In genomic region chr13:93487734-93488133, GRCm38 (mm10) we compare ENCODE assay signal across 27 mouse cellular contexts. TPM values are rescaled to one million over a fixed set of nuclear protein-coding genes. Genes with fewer than 3 reads are reported as not detected.
DNase-seq lines count a peak whose midpoint lies in the region; ATAC-seq and TF ChIP-seq lines count a peak whose summit lies in the region.
"Had no signal": no experiment of that assay in that cellular context is flagged by ENCODE, and none has a peak within 500 bp of the region (broad histone marks: within the 10 kb centered on the region; RNA-seq: fewer than 3 reads in every experiment).

No protein-coding gene starts in this region.

- no peak for TF ChIP-seq CTCF in liver, adult 2 months (IDR thresholded peaks at IDR 0.05; ENCODE audit: low read depth, low read length)
- TF ChIP-seq CTCF in lung, postnatal 0 days (IDR thresholded peaks at IDR 0.05), result no peak

- no peak for TF ChIP-seq POLR2A in liver, adult 2 months (IDR thresholded peaks at IDR 0.05; ENCODE audit: extremely low read depth, insufficient read depth, low read length)

- H3K27me3 ChIP-seq in liver, adult 2 months (ENCODE audit: control insufficient read depth, insufficient read depth, low read length), result no peaks in the 10 kb centered on the region
- no peaks in the 10 kb centered on the region for H3K27me3 ChIP-seq in liver, embryonic 11.5 days (replicated peaks; ENCODE audit: control insufficient read depth, insufficient read depth, low read length)
- no peaks in the 10 kb centered on the region for H3K27me3 ChIP-seq in lung, postnatal 0 days (replicated peaks; ENCODE audit: insufficient read depth, low read length)
- no peaks in the 10 kb centered on the region for H3K27me3 ChIP-seq in stomach, embryonic 15.5 days (replicated peaks)
- H3K27me3 ChIP-seq in stomach, embryonic 16.5 days (ENCODE audit: control insufficient read depth, insufficient read depth, low read length), result no peaks in the 10 kb centered on the region
- H3K27me3 ChIP-seq: embryonic facial prominence, embryonic 13.5 days; forebrain, embryonic 12.5 days; forebrain, embryonic 15.5 days; heart, embryonic 12.5 days; heart, embryonic 15.5 days; hindbrain, embryonic 13.5 days had no signal

- H3K4me3 ChIP-seq in liver, adult 2 months (ENCODE audit: insufficient read depth, low read depth, low read length), result no peak overlapping the region
- H3K4me3 ChIP-seq in liver, embryonic 11.5 days (ENCODE audit: low read depth, low read length), result no peak overlapping the region
- H3K4me3 ChIP-seq in lung, postnatal 0 days (ENCODE audit: low read depth, low read length), result no peak overlapping the region
- H3K4me3 ChIP-seq in stomach, embryonic 15.5 days (replicated peaks), result no peak overlapping the region
- no peak overlapping the region for H3K4me3 ChIP-seq in stomach, embryonic 16.5 days (replicated peaks; ENCODE audit: low read length)
- H3K4me3 ChIP-seq: embryonic facial prominence, embryonic 10.5 days; embryonic facial prominence, embryonic 13.5 days; erythroblast, embryonic 14.5 days; forebrain, embryonic 12.5 days; forebrain, embryonic 15.5 days; heart, embryonic 12.5 days; heart, embryonic 15.5 days; hindbrain, embryonic 10.5 days; hindbrain, embryonic 13.5 days had no signal

- peaks cover 16% of the 10 kb centered on the region for H3K4me1 ChIP-seq in liver, adult 2 months (ENCODE audit: control insufficient read depth, insufficient read depth, low read length)
- no peaks in the 10 kb centered on the region for H3K4me1 ChIP-seq in liver, embryonic 11.5 days (replicated peaks; ENCODE audit: control insufficient read depth, insufficient read depth, low read length)
- no peaks in the 10 kb centered on the region for H3K4me1 ChIP-seq in lung, postnatal 0 days (ENCODE audit: insufficient read depth, low read depth, low read length)
- H3K4me1 ChIP-seq in stomach, embryonic 15.5 days, result no peaks in the 10 kb centered on the region
- peaks cover 6% of the 10 kb centered on the region; the same call in 1 of the 2 replicates for H3K4me1 ChIP-seq in stomach, embryonic 16.5 days (ENCODE audit: control insufficient read depth, insufficient read depth, low read length)
- H3K4me1 ChIP-seq: embryonic facial prominence, embryonic 10.5 days; forebrain, embryonic 15.5 days; hindbrain, embryonic 10.5 days; hindbrain, embryonic 13.5 days had no signal

- TF ChIP-seq EP300 in lung, postnatal 0 days (IDR thresholded peaks at IDR 0.05), result no peak

- 50% methylated on average over 8 of the region's 8 CpGs for WGBS in liver, adult 2 months
- 96% methylated on average over 8 of the region's 8 CpGs for WGBS in liver, embryonic 11.5 days
- 81% methylated on average over 8 of the region's 8 CpGs for WGBS in lung, postnatal 0 days
- 77% methylated on average over 8 of the region's 8 CpGs for WGBS in stomach, embryonic 15.5 days
- WGBS in stomach, embryonic 16.5 days, result 88% methylated on average over 8 of the region's 8 CpGs

- no peak overlapping the region for H3K4me2 ChIP-seq in liver, embryonic 11.5 days
- H3K4me2 ChIP-seq in lung, postnatal 0 days (replicated peaks; ENCODE audit: low read depth, low read length), result no peak overlapping the region
- no peak overlapping the region for H3K4me2 ChIP-seq in stomach, embryonic 15.5 days
- H3K4me2 ChIP-seq in stomach, embryonic 16.5 days (ENCODE audit: low read depth, low read length), result no peak overlapping the region
- H3K4me2 ChIP-seq: embryonic facial prominence, embryonic 13.5 days; forebrain, embryonic 12.5 days; forebrain, embryonic 15.5 days; heart, embryonic 12.5 days; heart, embryonic 15.5 days; hindbrain, embryonic 13.5 days had no signal

- ATAC-seq in liver, embryonic 11.5 days (replicated peaks; ENCODE audit: low FRiP score), result no peak
- no peak for ATAC-seq in lung, postnatal 0 days
- ATAC-seq in stomach, embryonic 15.5 days (ENCODE audit: insufficient read depth, low FRiP score, low read depth), result peak; percentile 39; the same call in 1 of the 2 replicates
- peak; percentile 79; the same call in 1 of the 2 replicates for ATAC-seq in stomach, embryonic 16.5 days (ENCODE audit: insufficient read depth, low FRiP score)
- ATAC-seq: CD4-positive, CD25-positive, alpha-beta regulatory T cell, adult 4 months; forebrain, embryonic 15.5 days; hindbrain, embryonic 16.5 days had no signal

- H3K9ac ChIP-seq in liver, adult 2 months (ENCODE audit: low read depth, low read length), result no peak overlapping the region
- H3K9ac ChIP-seq in liver, embryonic 11.5 days (ENCODE audit: low read depth, low read length), result no peak overlapping the region
- no peak overlapping the region for H3K9ac ChIP-seq in lung, postnatal 0 days (replicated peaks; ENCODE audit: low read depth)
- H3K9ac ChIP-seq in stomach, embryonic 15.5 days, result no peak overlapping the region
- H3K9ac ChIP-seq in stomach, embryonic 16.5 days (ENCODE audit: low read length), result no peak overlapping the region
- H3K9ac ChIP-seq: embryonic facial prominence, embryonic 13.5 days; forebrain, embryonic 12.5 days; forebrain, embryonic 15.5 days; heart, embryonic 12.5 days; heart, embryonic 15.5 days; hindbrain, embryonic 13.5 days had no signal

- H3K36me3 ChIP-seq in liver, adult 2 months (ENCODE audit: control insufficient read depth, insufficient read depth, low read length), result peaks cover 2% of the 10 kb centered on the region; the same call in 1 of the 2 replicates
- peaks cover 7% of the 10 kb centered on the region for H3K36me3 ChIP-seq in liver, embryonic 11.5 days (ENCODE audit: control insufficient read depth, insufficient read depth, low read length)
- H3K36me3 ChIP-seq in lung, postnatal 0 days (ENCODE audit: insufficient read depth, low read length), result no peaks in the 10 kb centered on the region
- H3K36me3 ChIP-seq in stomach, embryonic 15.5 days, result no peaks in the 10 kb centered on the region
- 0 out of 2 replicates have a peak, but pooled peaks cover 13% of the 10 kb centered on the region for H3K36me3 ChIP-seq in stomach, embryonic 16.5 days (ENCODE audit: control insufficient read depth, insufficient read depth, low read length)

- H3K79me2 ChIP-seq in liver, adult 2 months (ENCODE audit: control insufficient read depth, insufficient read depth, low read length), result peaks cover 37% of the 10 kb centered on the region; the same call in 1 of the 2 replicates

- peak; percentile 76 for DNase-seq in liver, adult 2 months (ENCODE audit: extremely low read depth, low read depth, low spot score)
- no peak for DNase-seq in liver, embryonic 11.5 days (ENCODE audit: low spot score)
- DNase-seq in lung, postnatal 25 days (ENCODE audit: low spot score), result peak; percentile 8
- no peak for DNase-seq in lung, postnatal 0 days (ENCODE audit: low spot score)
- DNase-seq in spleen, postnatal 4 days (ENCODE audit: low spot score in 2 of 2), result no peak
- DNase-seq: cerebellum, adult 11 months; cerebellum, adult 2 months; cerebellum, adult 9-11 months; cerebellum, postnatal 36 days; embryo, embryonic 11 days; gastrocnemius, postnatal 25 days; heart, adult 18-20 months; heart, postnatal 10 days; heart, postnatal 36 days had no signal

- no peaks in the 10 kb centered on the region for H3K9me3 ChIP-seq in liver, embryonic 11.5 days (ENCODE audit: control insufficient read depth, low read length)
- H3K9me3 ChIP-seq in lung, postnatal 0 days (ENCODE audit: low read length), result no peaks in the 10 kb centered on the region
- no peaks in the 10 kb centered on the region for H3K9me3 ChIP-seq in stomach, embryonic 15.5 days
- H3K9me3 ChIP-seq in stomach, embryonic 16.5 days (replicated peaks; ENCODE audit: control insufficient read depth, low read length), result no peaks in the 10 kb centered on the region
- H3K9me3 ChIP-seq: embryonic facial prominence, embryonic 10.5 days; embryonic facial prominence, embryonic 13.5 days; forebrain, embryonic 12.5 days; forebrain, embryonic 15.5 days; heart, embryonic 12.5 days; heart, embryonic 15.5 days; hindbrain, embryonic 10.5 days; hindbrain, embryonic 13.5 days had no signal

- no peak overlapping the region; the same call in 1 of the 2 replicates for H3K27ac ChIP-seq in liver, adult 2 months (replicated peaks; ENCODE audit: insufficient read depth, low read depth, low read length)
- H3K27ac ChIP-seq in liver, embryonic 11.5 days (ENCODE audit: low read depth, low read length), result no peak overlapping the region
- H3K27ac ChIP-seq in lung, postnatal 0 days (ENCODE audit: low read length), result no peak overlapping the region
- H3K27ac ChIP-seq in stomach, embryonic 15.5 days, result no peak overlapping the region
- H3K27ac ChIP-seq in stomach, embryonic 16.5 days (ENCODE audit: low read length), result no peak overlapping the region
- H3K27ac ChIP-seq: embryonic facial prominence, embryonic 10.5 days; embryonic facial prominence, embryonic 13.5 days; forebrain, embryonic 12.5 days; forebrain, embryonic 15.5 days; heart, embryonic 15.5 days; hindbrain, embryonic 10.5 days; hindbrain, embryonic 13.5 days had no signal

RNA-seq across cellular contexts. Expression of gene Jmy, which starts 11.9 kb away (rescaled TPM):
- total RNA-seq in liver, adult 2 months (2014; rRNA removed), result 7.1 and 9.1 TPM in 2 replicates
- 3.3 and 3.7 TPM in 2 replicates for polyA plus RNA-seq in liver, adult 2 months (2012; rRNA removed)
- 2.8 and 3.4 TPM in 2 replicates for polyA plus RNA-seq in liver, embryonic 11.5 days (2014; fragmentation: Nextera tagmentation; extraction: Ambion mirVana)
- 8.3 and 9.3 TPM in 2 replicates for polyA plus RNA-seq in lung, postnatal 0 days (2015; fragmentation: Nextera tagmentation; extraction: Ambion mirVana)
- 7.7 and 7.8 TPM in 2 replicates for polyA plus RNA-seq in stomach, embryonic 15.5 days (2015; fragmentation: Nextera tagmentation; extraction: Ambion mirVana)
- polyA plus RNA-seq in stomach, embryonic 16.5 days (2015; fragmentation: Nextera tagmentation; extraction: Ambion mirVana), result 2.6 and 3.0 TPM in 2 replicates

Comparison
In these comparisons a context has a peak if more than half of its experiments do, and no peak if none do; other contexts are left out.
1. DNase-seq: peak in liver, adult 2 months (single experiment) and lung, postnatal 25 days (single experiment); none in liver, embryonic 11.5 days (single experiment), lung, postnatal 0 days (single experiment) and spleen, postnatal 4 days (0 of 2).
2. ATAC-seq: peak in stomach, embryonic 15.5 days (single experiment) and stomach, embryonic 16.5 days (single experiment); none in liver, embryonic 11.5 days (single experiment) and lung, postnatal 0 days (single experiment).